In genomic region chr10:80569664-80570066, GRCm38 (mm10) we compare ENCODE assay signal across 8 mouse cellular contexts. TPM values are rescaled to one million over a fixed set of nuclear protein-coding genes. Genes with fewer than 3 reads are reported as not detected.
DNase-seq lines count a peak whose midpoint lies in the region; ATAC-seq and TF ChIP-seq lines count a peak whose summit lies in the region.

No protein-coding gene starts in this region.

- H3K9me3 ChIP-seq in embryonic facial prominence, embryonic 11.5 days (replicated peaks; ENCODE audit: control insufficient read depth, low read length) = no peaks in the 10 kb centered on the region
- no peaks in the 10 kb centered on the region for H3K9me3 ChIP-seq in liver, embryonic 13.5 days (replicated peaks)

- H3K9ac ChIP-seq in embryonic facial prominence, embryonic 11.5 days (replicated peaks; ENCODE audit: low read length) = no peak overlapping the region
- peak overlapping the region; percentile 98 for H3K9ac ChIP-seq in liver, embryonic 13.5 days

- DNase-seq in right cerebral cortex, postnatal 10 days (ENCODE audit: low spot score in 2 of 2) = peak; percentile 58 to 62
- DNase-seq in right cerebral cortex, postnatal 4 days = no peak
- DNase-seq in embryonic facial prominence, embryonic 11.5 days (ENCODE audit: low spot score) = peak; percentile 50
- peak; percentile 50 to 58 for DNase-seq in heart, postnatal 36 days
- peak; percentile 93 for DNase-seq in liver, embryonic 13.5 days
- no peak for DNase-seq in right cerebral cortex, adult 2 months (ENCODE audit: low spot score in 2 of 2)
- DNase-seq in left cerebral cortex, adult 18-20 months (ENCODE audit: low spot score in 2 of 2) = no peak

- no peak for TF ChIP-seq POLR2A in olfactory bulb, adult 2 months (IDR thresholded peaks at IDR 0.05; ENCODE audit: insufficient read depth, low read depth, low read length)

- intact Hi-C loops in heart, postnatal 36 days (cut with DNase I) = no loop called here

- 36% methylated on average over 10 of the region's 10 CpGs for WGBS in embryonic facial prominence, embryonic 11.5 days
- WGBS in liver, embryonic 13.5 days (ENCODE audit: insufficient replicate concordance) = 6% methylated on average over 10 of the region's 10 CpGs
- 52% methylated on average over 10 of the region's 10 CpGs for WGBS in olfactory bulb, adult 2 months

- H3K4me1 ChIP-seq in embryonic facial prominence, embryonic 11.5 days (ENCODE audit: control insufficient read depth, insufficient read depth, low read length) = peaks cover 6% of the 10 kb centered on the region
- H3K4me1 ChIP-seq in liver, embryonic 13.5 days (replicated peaks) = peaks cover 88% of the 10 kb centered on the region
- H3K4me1 ChIP-seq in olfactory bulb, adult 2 months (ENCODE audit: control insufficient read depth, insufficient read depth, low read length) = peaks cover 78% of the 10 kb centered on the region

- H3K36me3 ChIP-seq in embryonic facial prominence, embryonic 11.5 days (replicated peaks; ENCODE audit: control insufficient read depth, insufficient read depth, low read depth, low read length) = no peaks in the 10 kb centered on the region
- H3K36me3 ChIP-seq in liver, embryonic 13.5 days = peaks cover 47% of the 10 kb centered on the region

- no peak for TF ChIP-seq CTCF in olfactory bulb, adult 2 months (IDR thresholded peaks at IDR 0.05; ENCODE audit: insufficient read depth, low read depth, low read length)

- no peaks in the 10 kb centered on the region for H3K27me3 ChIP-seq in embryonic facial prominence, embryonic 11.5 days (ENCODE audit: control insufficient read depth, insufficient read depth, low read length)
- H3K27me3 ChIP-seq in liver, embryonic 13.5 days = no peaks in the 10 kb centered on the region

- H3K27ac ChIP-seq in embryonic facial prominence, embryonic 11.5 days (replicated peaks; ENCODE audit: low read depth, low read length) = no peak overlapping the region
- H3K27ac ChIP-seq in liver, embryonic 13.5 days = peak overlapping the region; percentile 99
- peak overlapping the region; percentile 94 for H3K27ac ChIP-seq in olfactory bulb, adult 2 months (ENCODE audit: insufficient read depth, low read depth, low read length)

- no peak overlapping the region for H3K4me3 ChIP-seq in embryonic facial prominence, embryonic 11.5 days (ENCODE audit: low read depth, low read length)
- peak overlapping the region; percentile 96 for H3K4me3 ChIP-seq in liver, embryonic 13.5 days (replicated peaks)
- no peak overlapping the region for H3K4me3 ChIP-seq in olfactory bulb, adult 2 months (ENCODE audit: insufficient read depth, low read depth, low read length)

- no peak overlapping the region; the same call in 1 of the 2 replicates for H3K4me2 ChIP-seq in embryonic facial prominence, embryonic 11.5 days (ENCODE audit: low read depth, low read length)
- peak overlapping the region; percentile 100 for H3K4me2 ChIP-seq in liver, embryonic 13.5 days

- ATAC-seq in embryonic facial prominence, embryonic 11.5 days (replicated peaks; ENCODE audit: insufficient number of reproducible peaks, low FRiP score, low TSS enrichment, low read depth) = no peak
- ATAC-seq in liver, embryonic 13.5 days (ENCODE audit: low read depth) = peak; percentile 74

RNA-seq across cellular contexts. Expression of gene Klf16, which starts 7.5 kb away (rescaled TPM):
- 4.5 and 5.5 TPM in 2 replicates for polyA plus RNA-seq in embryonic facial prominence, embryonic 11.5 days (2014; fragmentation: Nextera tagmentation; extraction: Ambion mirVana)
- total RNA-seq in heart, postnatal 36 days (2021) = 1 to 10 TPM; 3.6 to 4.5 TPM
- 13.4 and 14.1 TPM in 2 replicates for polyA plus RNA-seq in liver, embryonic 13.5 days (2015; fragmentation: Nextera tagmentation; extraction: Ambion mirVana)
- not detected in 2 replicates for polyA plus RNA-seq in olfactory bulb, adult 2 months (2012; ENCODE audit: insufficient read depth, insufficient read length, low replicate concordance, missing spikeins)
- total RNA-seq in left cerebral cortex, adult 18-20 months (2021) = 10 to 100 TPM; 54.8 to 68.7 TPM

RNA-seq across cellular contexts. Expression of gene Rexo1, which starts 8.3 kb away (rescaled TPM):
- 17.1 and 20.6 TPM in 2 replicates for polyA plus RNA-seq in embryonic facial prominence, embryonic 11.5 days (2014; fragmentation: Nextera tagmentation; extraction: Ambion mirVana)
- 10 to 100 TPM; 12.3 to 13.7 TPM for total RNA-seq in heart, postnatal 36 days (2021)
- 13.4 and 13.8 TPM in 2 replicates for polyA plus RNA-seq in liver, embryonic 13.5 days (2015; fragmentation: Nextera tagmentation; extraction: Ambion mirVana)
- not detected in 2 replicates for polyA plus RNA-seq in olfactory bulb, adult 2 months (2012; ENCODE audit: insufficient read depth, insufficient read length, low replicate concordance, missing spikeins)
- 10 to 100 TPM; 41.4 to 42.3 TPM for total RNA-seq in left cerebral cortex, adult 18-20 months (2021)

RNA-seq across cellular contexts. Expression of gene Abhd17a, which starts 20.5 kb away (rescaled TPM):
- polyA plus RNA-seq in embryonic facial prominence, embryonic 11.5 days (2014; fragmentation: Nextera tagmentation; extraction: Ambion mirVana) = 94.8 and 111 TPM in 2 replicates
- 10 to 100 TPM; 48.3 to 51.2 TPM for total RNA-seq in heart, postnatal 36 days (2021)
- polyA plus RNA-seq in liver, embryonic 13.5 days (2015; fragmentation: Nextera tagmentation; extraction: Ambion mirVana) = 45.1 and 51.7 TPM in 2 replicates
- polyA plus RNA-seq in olfactory bulb, adult 2 months (2012; ENCODE audit: insufficient read depth, insufficient read length, low replicate concordance, missing spikeins) = not detected in 2 replicates
- 100 to 1,000 TPM; 179 to 185 TPM for total RNA-seq in left cerebral cortex, adult 18-20 months (2021)

RNA-seq across cellular contexts. Expression of gene Atp8b3, which starts 30.7 kb away (rescaled TPM):
- polyA plus RNA-seq in embryonic facial prominence, embryonic 11.5 days (2014; fragmentation: Nextera tagmentation; extraction: Ambion mirVana) = 0.28 and 0.36 TPM in 2 replicates
- total RNA-seq in heart, postnatal 36 days (2021) = not detected
- 0.02 and 0.03 TPM in 2 replicates for polyA plus RNA-seq in liver, embryonic 13.5 days (2015; fragmentation: Nextera tagmentation; extraction: Ambion mirVana)
- polyA plus RNA-seq in olfactory bulb, adult 2 months (2012; ENCODE audit: insufficient read depth, insufficient read length, low replicate concordance, missing spikeins) = not detected in 2 replicates
- under 1 TPM; 0.12 to 0.21 TPM for total RNA-seq in left cerebral cortex, adult 18-20 months (2021)

RNA-seq across cellular contexts. Expression of gene Scamp4, which starts 33.0 kb away (rescaled TPM):
- 62.4 and 64.9 TPM in 2 replicates for polyA plus RNA-seq in embryonic facial prominence, embryonic 11.5 days (2014; fragmentation: Nextera tagmentation; extraction: Ambion mirVana)
- total RNA-seq in heart, postnatal 36 days (2021) = 10 to 100 TPM; 19.7 to 22.1 TPM
- polyA plus RNA-seq in liver, embryonic 13.5 days (2015; fragmentation: Nextera tagmentation; extraction: Ambion mirVana) = 52.0 and 54.6 TPM in 2 replicates
- polyA plus RNA-seq in olfactory bulb, adult 2 months (2012; ENCODE audit: insufficient read depth, insufficient read length, low replicate concordance, missing spikeins) = not detected in 2 replicates
- total RNA-seq in left cerebral cortex, adult 18-20 months (2021) = 10 to 100 TPM; 49.1 to 50.5 TPM

Comparison
In these comparisons a context has a peak if more than half of its experiments do, and no peak if none do; other contexts are left out.
1. DNase-seq: peak in right cerebral cortex, postnatal 10 days (2 of 2), embryonic facial prominence, embryonic 11.5 days (single experiment), heart, postnatal 36 days (2 of 2) and liver, embryonic 13.5 days (single experiment); none in right cerebral cortex, postnatal 4 days (single experiment), right cerebral cortex, adult 2 months (0 of 2) and left cerebral cortex, adult 18-20 months (0 of 2).
2. RNA of gene Abhd17a, which starts 20.5 kb away (polyA plus RNA-seq): 94.8 to 111 TPM in embryonic facial prominence, embryonic 11.5 days and 45.1 to 51.7 TPM in liver, embryonic 13.5 days; not detected in olfactory bulb, adult 2 months; every median in the first group is over 10 times any median in the second.